Mouse (Mus musculus) T-helper 1 cell (primary cell): ENCODE measurements around the gene Cldn6.

Source experiments
- in situ Hi-C: fragments of 300-600 bp; cut with MboI, MseI; formaldehyde crosslinking; loops from one replicate; pipeline ENCODE4 v1.15.1; 2025; ENCODE audit warnings: high pct_unique_total_duplicates

Gene Cldn6

GRCm38 (mm10) chr17:23674271-23674952 lies 4.6 kb upstream of the Cldn6 start:
- in situ Hi-C loops, result loop anchor here (5.0 kb wide), 1 partner anchor 33 kb away; no protein-coding TSS in a partner anchor

DNA sequence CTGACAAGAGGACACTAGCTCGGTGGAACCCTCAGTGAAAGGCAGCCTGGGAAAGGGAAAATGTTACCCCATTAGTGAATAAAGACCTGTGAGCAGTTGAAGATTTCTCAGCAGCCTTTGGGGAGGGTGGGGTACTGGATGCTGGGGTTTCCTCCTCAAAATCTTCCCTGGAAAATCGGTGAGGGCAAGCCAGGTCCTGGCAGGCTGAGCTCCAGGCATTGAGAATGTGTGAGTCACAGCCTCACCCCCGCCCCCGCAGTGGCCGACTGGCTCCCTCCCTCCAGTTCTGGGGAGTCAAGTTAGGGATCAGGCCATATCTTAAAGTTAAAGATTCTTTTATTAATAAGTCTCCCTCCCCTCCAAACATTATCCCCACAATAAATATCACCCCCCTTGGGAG lies 3.9 kb upstream of the Cldn6 start:
- in situ Hi-C loops, result no loop called here

GRCm38 (mm10) chr17:23675564-23676281 lies 3.3 kb upstream of the Cldn6 start:
- in situ Hi-C loops, result no loop called here

DNA sequence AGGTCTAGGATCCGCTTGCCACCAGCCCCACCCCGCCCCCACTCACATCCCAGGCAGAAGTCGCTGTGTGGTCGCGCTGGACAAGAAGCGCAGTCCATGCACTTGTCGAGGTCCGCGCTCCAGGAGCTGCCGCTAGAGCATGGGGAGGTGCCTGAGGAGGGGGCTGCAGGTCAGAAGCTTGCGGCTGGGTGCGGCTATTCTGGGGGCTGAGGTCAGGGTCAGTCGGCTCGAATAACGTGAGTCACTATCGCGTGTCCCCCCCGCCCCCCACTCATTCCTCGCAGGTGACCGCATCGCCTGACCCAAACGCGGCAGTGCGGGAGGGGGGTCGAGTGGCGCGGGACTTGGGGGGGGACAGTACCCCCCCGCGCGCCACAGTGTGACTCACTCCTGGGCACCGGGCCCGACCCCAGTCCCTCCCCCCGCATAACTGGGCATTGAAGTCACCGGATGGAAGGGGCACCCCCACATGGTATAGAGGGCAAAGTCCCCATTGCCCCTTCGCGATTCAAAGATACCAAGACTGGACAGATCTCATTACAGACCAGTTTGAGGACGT lies 2.5 kb upstream of the Cldn6 start:
- in situ Hi-C loops, result no loop called here

GRCm38 (mm10) chr17:23677236-23677679 lies 1.8 kb upstream of the Cldn6 start, which contains the start of gene Tnfrsf12a:
TSS of gene Tnfrsf12a (minus strand) at chr17:23677468.
- in situ Hi-C loops, result no loop called here

DNA sequence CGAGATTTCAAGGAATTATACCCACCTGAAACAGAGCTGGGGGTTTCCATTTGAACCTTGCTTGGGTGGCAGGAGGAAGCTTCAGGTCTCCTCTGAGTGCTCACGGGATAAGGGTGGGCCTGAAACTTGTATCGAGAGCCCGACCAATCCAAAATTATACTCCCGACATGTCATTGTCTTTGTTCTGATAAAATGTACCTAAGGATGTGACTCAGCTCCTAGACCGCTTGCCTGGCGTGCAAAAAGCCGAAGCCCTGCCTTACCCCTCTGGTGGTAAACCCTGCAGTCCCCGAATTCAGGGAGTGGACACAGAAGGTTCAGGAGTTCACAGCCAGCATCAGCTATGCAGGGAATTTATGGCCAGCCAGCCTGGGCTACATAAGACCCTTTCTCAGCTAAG lies 1.3 kb downstream of the Cldn6 start:
- in situ Hi-C loops, result no loop called here

DNA sequence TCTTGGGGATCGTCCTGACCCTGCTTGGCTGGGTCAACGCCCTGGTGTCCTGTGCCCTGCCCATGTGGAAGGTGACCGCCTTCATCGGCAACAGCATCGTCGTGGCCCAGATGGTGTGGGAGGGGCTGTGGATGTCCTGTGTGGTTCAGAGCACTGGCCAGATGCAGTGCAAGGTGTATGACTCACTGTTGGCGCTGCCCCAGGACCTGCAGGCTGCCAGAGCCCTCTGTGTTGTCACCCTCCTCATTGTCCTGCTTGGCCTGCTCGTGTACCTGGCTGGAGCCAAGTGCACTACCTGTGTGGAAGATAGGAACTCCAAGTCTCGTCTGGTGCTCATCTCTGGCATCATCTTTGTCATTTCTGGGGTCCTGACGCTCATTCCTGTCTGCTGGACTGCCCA lies 2.0 kb downstream of the Cldn6 start:
- in situ Hi-C loops, result no loop called here

DNA sequence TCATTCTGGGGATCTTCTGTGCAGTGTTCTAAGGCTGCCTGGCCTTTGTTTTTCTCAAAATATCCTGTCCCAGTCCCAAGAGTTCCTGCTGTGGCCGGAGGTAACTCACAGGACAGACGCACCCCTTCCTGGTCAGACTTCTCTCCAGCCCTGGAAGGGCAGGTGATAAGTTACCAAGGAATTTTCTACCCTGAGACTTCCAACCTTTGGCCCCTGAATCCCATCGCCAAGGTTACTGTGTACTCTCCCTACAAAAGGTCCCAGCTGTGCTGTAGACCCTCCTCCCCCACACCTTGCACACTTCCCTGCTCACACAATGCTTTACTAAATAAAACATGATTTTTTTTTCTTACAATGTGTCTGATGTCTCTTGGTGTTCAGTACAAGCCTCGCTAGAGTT lies 3.0 kb downstream of the Cldn6 start:
- in situ Hi-C loops, result no loop called here

GRCm38 (mm10) chr17:23682530-23682929 lies 3.5 kb downstream of the Cldn6 start:
- in situ Hi-C loops, result no loop called here

DNA sequence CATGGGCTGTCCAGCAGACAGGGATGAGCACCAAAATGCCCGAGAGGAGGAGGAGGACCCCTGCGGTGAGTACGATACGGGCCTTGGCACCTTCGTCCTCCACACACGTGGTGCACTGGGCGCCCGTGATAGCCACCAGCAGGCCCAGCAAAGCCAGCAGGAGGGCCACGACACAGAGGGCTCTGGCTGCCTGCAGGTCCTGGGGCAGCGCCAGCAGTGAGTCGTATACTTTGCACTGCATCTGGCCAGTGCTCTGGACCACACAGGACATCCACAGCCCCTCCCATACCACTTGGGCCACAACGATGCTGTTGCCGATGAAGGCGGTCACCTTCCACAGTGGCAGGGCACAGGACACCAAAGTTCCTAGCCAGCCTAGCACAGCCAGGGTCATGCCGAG lies 4.2 kb downstream of the Cldn6 start:
- in situ Hi-C loops, result no loop called here

- in situ Hi-C loops, result no loop called here
Measured at GRCm38 (mm10) chr17:23683856-23684672, 5.0 kb downstream of the Cldn6 start, which contains the start of gene Cldn9. TSS of gene Cldn9 (minus strand) at chr17:23684026.

DNA sequence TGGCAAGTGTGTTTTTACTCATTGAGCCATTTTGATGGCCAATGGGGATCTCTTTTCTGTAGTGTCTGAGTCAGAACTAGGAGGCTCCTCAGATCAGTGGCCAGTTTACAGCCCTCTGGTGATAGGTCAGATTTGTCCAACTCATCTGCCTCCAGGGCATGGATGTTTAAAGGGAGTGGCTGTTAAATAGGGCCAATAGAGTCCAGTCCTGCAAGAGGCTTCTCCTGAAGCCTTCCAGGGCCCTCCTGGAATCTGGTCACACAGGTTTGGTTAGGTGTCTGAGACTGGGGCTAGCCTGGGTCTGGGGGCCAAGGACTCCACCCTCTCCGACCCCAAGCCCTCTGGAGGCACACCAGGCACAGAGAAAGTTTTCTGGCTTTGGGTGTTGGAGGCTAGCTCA lies 15.4 kb downstream of the Cldn6 start:
- in situ Hi-C loops, result no loop called here

DNA sequence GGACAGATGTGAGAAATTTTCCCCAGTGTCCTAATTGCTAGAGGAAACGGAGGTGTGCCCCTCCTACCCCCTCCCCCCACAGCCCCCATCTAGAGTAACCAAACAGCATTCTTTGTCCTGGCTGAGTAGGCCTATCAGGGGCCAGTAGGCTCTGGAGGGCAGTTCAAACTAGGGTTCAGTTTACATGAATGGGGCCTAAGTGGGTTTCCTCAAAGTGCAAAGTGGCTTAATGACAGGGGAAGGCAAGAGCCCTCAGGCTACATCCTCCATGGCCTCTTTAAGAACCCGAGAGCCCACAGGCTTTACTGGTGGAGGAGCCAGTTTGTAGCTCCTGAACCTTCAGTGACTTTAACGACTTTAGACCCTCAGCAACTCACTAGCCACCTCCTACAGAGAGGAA lies 16.8 kb downstream of the Cldn6 start:
- in situ Hi-C loops, result no loop called here

GRCm38 (mm10) chr17:23699131-23700077 lies 20.4 kb downstream of the Cldn6 start:
- in situ Hi-C loops, result loop anchor here (10.0 kb wide), 1 partner anchor 1275 kb away; the partner anchor contains the start of gene Zfp946

DNA sequence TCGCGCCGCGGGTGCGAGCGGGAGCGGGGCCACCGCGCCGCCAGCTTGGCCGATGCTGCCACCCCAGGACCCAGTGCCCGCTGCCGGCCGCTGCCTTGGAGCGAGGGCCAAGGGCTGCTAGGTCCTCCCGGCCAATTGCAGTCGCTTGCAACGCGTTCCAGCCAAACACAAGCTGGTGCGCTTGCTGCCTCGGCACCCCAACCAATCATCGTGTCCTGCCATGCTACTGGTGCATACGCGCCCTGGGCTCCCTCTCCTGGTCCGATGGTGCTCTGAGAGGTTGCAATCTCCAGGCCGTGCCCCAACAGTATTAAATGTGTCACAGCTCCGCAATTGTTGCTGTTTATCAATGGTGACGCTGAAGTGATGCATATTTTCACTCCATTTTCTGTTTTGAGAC lies 21.0 kb downstream of the Cldn6 start:
- in situ Hi-C loops, result loop anchor here (10.0 kb wide), 1 partner anchor 1275 kb away; the partner anchor contains the start of gene Zfp946

- in situ Hi-C loops, result loop anchor here (10.0 kb wide), 1 partner anchor 1278 kb away; the partner anchor contains the start of gene Zfp946
Measured at GRCm38 (mm10) chr17:23703301-23703700, 24.3 kb downstream of the Cldn6 start.

DNA sequence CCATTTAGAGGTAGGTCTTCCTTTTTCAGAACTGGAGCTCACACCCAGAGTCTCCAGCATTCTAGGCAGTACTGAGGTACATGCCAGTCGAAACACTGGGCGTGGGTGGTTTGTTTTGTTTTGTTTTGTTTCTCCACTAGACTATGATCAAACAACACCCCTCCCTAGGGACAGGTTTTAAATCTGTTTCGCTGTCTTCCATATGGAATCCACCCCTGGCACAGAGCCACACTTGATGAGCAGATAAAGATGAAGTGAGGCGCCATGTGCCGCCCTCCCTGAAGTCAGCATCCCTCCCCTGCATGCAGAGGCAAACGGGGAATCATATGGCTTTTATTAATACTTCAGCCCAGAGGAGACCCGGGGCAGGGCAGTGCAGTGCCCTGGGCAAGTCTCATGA lies 25.7 kb downstream of the Cldn6 start:
- in situ Hi-C loops, result loop anchor here (5.0 to 10.0 kb wide), 2 partner anchors 32 to 1280 kb away; partner anchors contain the start of genes Hcfc1r1, Thoc6 and Zfp946

DNA sequence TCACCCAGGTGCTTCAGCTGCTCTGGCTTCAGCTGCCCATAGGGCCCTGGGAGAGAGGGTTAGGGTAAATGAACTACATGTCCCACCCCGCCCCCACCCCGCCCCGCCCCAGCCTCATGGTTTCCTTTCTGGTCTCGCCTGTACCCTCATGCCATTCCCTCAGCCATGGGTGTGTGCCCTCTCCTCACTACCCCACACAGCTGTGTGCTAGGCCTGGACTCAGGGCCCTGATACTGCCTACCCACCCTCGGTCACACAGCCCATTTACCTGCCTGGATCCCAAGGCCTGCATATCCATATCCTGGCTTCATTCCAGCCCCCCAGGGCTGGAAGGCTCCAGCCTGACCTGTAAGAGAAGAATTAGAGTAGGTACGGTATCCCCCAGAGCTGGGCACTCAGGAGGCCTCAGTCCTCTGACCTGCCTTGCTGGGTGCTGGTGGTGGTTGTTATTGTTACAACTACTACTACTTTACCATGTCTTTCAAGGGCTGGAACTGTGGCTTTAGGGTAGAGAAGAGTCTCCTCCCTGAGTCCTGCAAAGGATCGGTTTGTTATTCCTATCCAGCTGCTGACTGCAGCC lies 26.6 kb downstream of the Cldn6 start:
- in situ Hi-C loops, result loop anchor here (5.0 to 10.0 kb wide), 2 partner anchors 33 to 1281 kb away; partner anchors contain the start of genes Hcfc1r1, Thoc6 and Zfp946

- in situ Hi-C loops, result loop anchor here (5.0 to 10.0 kb wide), 2 partner anchors 34 to 1281 kb away; partner anchors contain the start of genes Hcfc1r1, Thoc6 and Zfp946
Measured at GRCm38 (mm10) chr17:23706212-23706611, 27.2 kb downstream of the Cldn6 start.

GRCm38 (mm10) chr17:23717003-23717402 lies 38.0 kb downstream of the Cldn6 start:
- in situ Hi-C loops, result no loop called here
